Mouse (Mus musculus) olfactory bulb, adult 2 months (tissue): Measurements from ENCODE around the gene Man1c1. TPM values are rescaled to one million over a fixed set of nuclear protein-coding genes. Genes with fewer than 3 reads are reported as not detected.

Source experiments
- H3K27ac ChIP-seq: fragments of 200-500 bp; 2 replicates; pipeline ENCODE4 v1.5.1; 2012; ENCODE audit warnings: low read depth, low read length; ENCODE audit not compliant: insufficient read depth
- H3K4me1 ChIP-seq: fragments of 200-500 bp; 2 replicates; pipeline ENCODE4 v1.6.1; 2012; ENCODE audit warnings: low read length; ENCODE audit not compliant: control insufficient read depth, insufficient read depth
- H3K4me3 ChIP-seq: fragments of 200-500 bp; 2 replicates; pipeline ENCODE4 v1.5.1; 2012; ENCODE audit warnings: mild to moderate bottlenecking, low read depth, low read length, moderate library complexity; ENCODE audit not compliant: insufficient read depth
- CTCF ChIP-seq: fragments of 200-500 bp; IDR thresholded peaks from 2 replicates; pipeline ENCODE4 v1.5.1; 2012; ENCODE audit warnings: low read depth, mild to moderate bottlenecking, low read length, moderate library complexity; ENCODE audit not compliant: insufficient read depth
- POLR2A ChIP-seq: fragments of 200-500 bp; IDR thresholded peaks from 2 replicates; pipeline ENCODE4 v1.6.1; 2012; ENCODE audit warnings: mild to moderate bottlenecking, low read depth, low read length, moderate library complexity; ENCODE audit not compliant: insufficient read depth
- WGBS: fragments of 180-500 bp; shearing (Covaris S2); methylation state at CpG from one replicate; pipeline ENCODE4 v1.1.7; 2018; 5-methylcytosine and 5-hydroxymethylcytosine counted together
- polyA plus RNA-seq: library from polyadenylated mRNA; stranded (reverse); fragments of >200 nt; gene quantifications from 2 replicates; pipeline ENCODE4 v1.2.4, GENCODE M21; 2012; ENCODE audit warnings: low replicate concordance; ENCODE audit not compliant: missing spikeins, insufficient read depth, insufficient read length

The Man1c1 gene
- polyA plus RNA-seq, 1 experiment: not detected

GRCm38 (mm10) chr4:134543261-134543660, 160.8 kb downstream of the Man1c1 start:
- H3K4me3 ChIP-seq: no peak overlapping the region
- peaks cover 30% of the 10 kb centered on the region for H3K4me1 ChIP-seq
- no peak for TF ChIP-seq POLR2A
- TF ChIP-seq CTCF: peak; percentile 91
- WGBS: 3% methylated on average over 5 of the region's 5 CpGs
- no peak overlapping the region for H3K27ac ChIP-seq

DNA sequence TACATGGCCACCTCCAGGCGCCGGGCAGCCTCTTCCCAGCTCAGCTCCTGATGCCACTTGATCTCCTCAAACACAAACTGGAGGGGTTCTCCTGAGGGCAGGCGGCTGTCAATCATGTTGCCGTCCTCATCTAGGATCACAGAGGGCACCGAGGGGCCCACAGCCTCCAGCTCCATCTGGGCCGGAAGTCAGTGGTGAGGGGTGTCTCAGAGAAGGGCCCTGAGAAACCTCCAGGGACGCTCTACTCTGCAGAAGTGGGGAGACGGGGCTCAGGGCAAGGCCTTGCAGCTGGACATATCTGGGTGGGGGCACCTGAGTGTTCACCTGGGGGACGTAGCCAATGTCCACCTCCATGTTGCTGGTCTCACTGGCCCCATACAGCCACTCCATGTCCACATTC, 161.4 kb downstream of the Man1c1 start:
- H3K4me1 ChIP-seq: peaks cover 25% of the 10 kb centered on the region
- WGBS: 94% methylated on average over 9 of the region's 9 CpGs
- TF ChIP-seq POLR2A (no peak), CTCF (no peak)
- H3K27ac ChIP-seq: no peak overlapping the region
- H3K4me3 ChIP-seq: no peak overlapping the region

- 44% methylated on average over 10 of the region's 10 CpGs for WGBS
- TF ChIP-seq POLR2A: no peak
- no peak for TF ChIP-seq CTCF
- no peak overlapping the region for H3K4me3 ChIP-seq
- H3K27ac ChIP-seq: no peak overlapping the region
- peaks cover 15% of the 10 kb centered on the region for H3K4me1 ChIP-seq
Observed at GRCm38 (mm10) chr4:134538997-134539580, 165.0 kb downstream of the Man1c1 start.

GRCm38 (mm10) chr4:134535787-134536151, 168.3 kb downstream of the Man1c1 start:
- Histone ChIP-seq H3K4me3 (peak overlapping the region; percentile 77), H3K27ac (peak overlapping the region; percentile 86), H3K4me1 (peaks cover 16% of the 10 kb centered on the region)
- TF ChIP-seq CTCF: no peak
- no peak for TF ChIP-seq POLR2A
- under 1% methylated on average over 8 of the region's 8 CpGs for WGBS

- Histone ChIP-seq H3K4me1 (peaks cover 16% of the 10 kb centered on the region), H3K27ac (peak within 1 kb of the TSS; percentile 86), H3K4me3 (peak within 1 kb of the TSS; percentile 77)
- no peak for TF ChIP-seq CTCF
- TF ChIP-seq POLR2A: peak; percentile 65; the same call in 1 of the 2 replicates
- WGBS: under 1% methylated on average over 71 of the region's 71 CpGs
Observed at GRCm38 (mm10) chr4:134534932-134535786, 168.9 kb downstream of the Man1c1 start, which contains the start of gene Mtfr1l. Gene Mtfr1l, minus strand, starts transcription at chr4:134535387.

GRCm38 (mm10) chr4:134534124-134534886, 169.8 kb downstream of the Man1c1 start:
- WGBS: under 1% methylated on average over 57 of the region's 57 CpGs
- no peak for TF ChIP-seq CTCF
- TF ChIP-seq POLR2A: no peak
- Histone ChIP-seq H3K4me3 (peak overlapping the region; percentile 77), H3K27ac (peak overlapping the region; percentile 30; the same call in 1 of the 2 replicates), H3K4me1 (peaks cover 13% of the 10 kb centered on the region)

DNA sequence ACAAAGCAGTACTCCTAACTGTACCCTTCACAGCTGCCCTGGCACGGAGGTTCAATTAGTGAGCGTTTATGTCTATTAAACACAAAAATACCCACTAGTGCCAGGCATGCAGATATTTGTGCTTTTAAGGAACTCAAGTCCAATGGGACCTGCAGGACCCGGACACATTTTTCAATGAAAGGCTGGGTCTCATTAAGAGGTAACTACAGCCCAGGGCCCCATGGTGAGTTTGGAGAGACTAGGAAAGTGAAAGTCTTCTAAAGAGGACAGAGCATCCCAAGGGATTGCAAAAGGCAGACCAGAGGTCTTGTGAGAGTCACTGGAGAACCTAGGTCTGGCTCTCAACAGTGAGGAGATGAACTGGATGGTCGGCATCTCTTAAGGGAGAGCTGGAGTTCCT, 170.7 kb downstream of the Man1c1 start:
- Histone ChIP-seq H3K27ac (no peak overlapping the region), H3K4me3 (no peak overlapping the region), H3K4me1 (peaks cover 7% of the 10 kb centered on the region)
- WGBS: 55% methylated on average over 4 of the region's 4 CpGs
- TF ChIP-seq POLR2A: no peak
- no peak for TF ChIP-seq CTCF

DNA sequence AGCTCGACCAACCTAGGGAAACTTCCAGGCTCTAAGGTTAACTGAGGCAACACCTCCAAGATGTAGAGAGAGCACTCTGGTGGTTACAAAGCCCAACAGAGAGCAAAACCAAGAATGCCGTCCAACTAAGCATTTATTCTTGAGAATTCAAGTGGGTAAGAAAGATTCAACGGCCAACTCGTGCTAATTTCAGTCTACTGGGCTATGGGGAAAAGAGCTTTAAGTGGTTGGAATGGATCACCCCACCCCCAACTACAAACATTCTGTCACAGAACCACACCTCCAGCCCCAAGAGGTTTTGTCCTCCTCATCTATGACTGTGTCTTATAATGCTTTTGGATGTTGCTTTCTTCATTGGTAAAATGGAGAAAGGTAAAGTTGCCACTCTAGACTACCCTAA, 171.2 kb downstream of the Man1c1 start:
- TF ChIP-seq POLR2A (no peak), CTCF (no peak)
- Histone ChIP-seq H3K4me1 (peaks cover 7% of the 10 kb centered on the region), H3K4me3 (no peak overlapping the region), H3K27ac (no peak overlapping the region)
- 48% methylated on average over 4 of the region's 4 CpGs for WGBS

GRCm38 (mm10) chr4:134526220-134526619, 177.9 kb downstream of the Man1c1 start:
- no peaks in the 10 kb centered on the region for H3K4me1 ChIP-seq
- no peak overlapping the region for H3K4me3 ChIP-seq
- no peak overlapping the region for H3K27ac ChIP-seq
- TF ChIP-seq CTCF (no peak), POLR2A (no peak)
- WGBS: 56% methylated on average over 5 of the region's 5 CpGs
